Mouse (Mus musculus) brain, embryonic 14.5 days (tissue): ENCODE measurements around the gene Rufy4.

Experiments
- CTCF ChIP-seq: fragments of 200-500 bp; IDR thresholded peaks from 2 replicates; pipeline ENCODE4 v1.5.1; 2012; ENCODE audit warnings: inconsistent platforms, mild to moderate bottlenecking, moderate library complexity, borderline replicate concordance; ENCODE audit not compliant: insufficient read depth, insufficient read length; ENCODE audit errors: extremely low read depth
- POLR2A ChIP-seq: fragments of 200-500 bp; IDR thresholded peaks from 2 replicates; pipeline ENCODE4 v1.6.1; 2012; ENCODE audit warnings: mild to moderate bottlenecking, inconsistent platforms, borderline replicate concordance; ENCODE audit not compliant: poor library complexity, insufficient read depth, insufficient read length, severe bottlenecking; ENCODE audit errors: extremely low read depth

DNA sequence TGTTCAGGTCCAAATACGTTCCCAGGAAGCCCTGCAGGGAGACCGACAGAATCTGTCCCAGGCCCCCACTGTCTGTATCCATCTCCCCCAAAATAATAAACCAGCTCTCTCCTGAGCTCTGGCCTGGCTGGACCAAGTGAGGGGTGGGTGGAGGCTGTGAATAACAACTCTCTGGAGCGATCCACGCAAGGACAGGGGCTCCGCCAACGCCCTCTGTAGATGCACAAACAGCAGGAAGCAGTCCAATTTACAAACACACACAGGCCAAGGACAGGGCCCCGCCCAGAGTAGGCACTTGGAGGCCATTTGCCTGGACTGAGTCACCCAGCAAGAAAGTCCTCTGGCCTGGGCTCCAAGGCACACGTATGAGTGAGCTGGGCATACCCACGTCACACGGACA is 33.1 kb upstream of the Rufy4 start:
- no peak for TF ChIP-seq CTCF
- no peak for TF ChIP-seq POLR2A
